Mouse (Mus musculus) intestine, postnatal 0 days (tissue): ENCODE measurements at regions not wholly inside any gene's neighbourhood (a gene's known extent, or its start where the extent isn't known, plus 50 kb on each side); places are given as distances from the start of the nearest gene placed in this dataset.

Experiments used
- ATAC-seq: fragments of 200-750 bp; cut with Nextera tagmentation; 2 replicates; pipeline ENCODE4 v1.8.0; 2017; ENCODE audit warnings: mild to moderate bottlenecking, moderate TSS enrichment, moderate library complexity
- H3K27ac ChIP-seq: fragments of 300-500 bp; sonication (generic); 2 replicates; pipeline ENCODE4 v1.5.1; 2014; ENCODE audit warnings: mild to moderate bottlenecking, low read depth, low read length, moderate library complexity
- H3K27me3 ChIP-seq: fragments of 300-500 bp; sonication (generic); replicated peaks from 2 replicates; pipeline ENCODE4 v1.6.1; 2014; ENCODE audit warnings: low read length, mixed read lengths; ENCODE audit not compliant: control insufficient read depth, insufficient read depth
- H3K36me3 ChIP-seq: fragments of 300-500 bp; sonication (generic); 2 replicates; pipeline ENCODE4 v1.6.1; 2014; ENCODE audit warnings: mild to moderate bottlenecking, moderate library complexity; ENCODE audit not compliant: control insufficient read depth, insufficient read depth
- H3K4me1 ChIP-seq: fragments of 300-500 bp; sonication (generic); replicated peaks from 2 replicates; pipeline ENCODE4 v1.6.1; 2014; ENCODE audit warnings: antibody characterized with exemption, low read length, mixed read lengths; ENCODE audit not compliant: control insufficient read depth, insufficient read depth
- H3K4me2 ChIP-seq: fragments of 300-500 bp; sonication (generic); replicated peaks from 2 replicates; pipeline ENCODE4 v1.6.1; 2014; ENCODE audit warnings: low read depth, mild to moderate bottlenecking, moderate library complexity
- H3K4me3 ChIP-seq: fragments of 300-500 bp; sonication (generic); 2 replicates; pipeline ENCODE4 v1.5.1; 2014; ENCODE audit warnings: low read depth, low read length
- H3K9ac ChIP-seq: fragments of 300-500 bp; sonication (generic); 2 replicates; pipeline ENCODE4 v1.6.1; 2014; ENCODE audit warnings: mild to moderate bottlenecking, low read depth, low read length
- H3K9me3 ChIP-seq: fragments of 300-500 bp; sonication (generic); 2 replicates; pipeline ENCODE4 v1.6.1; 2016; ENCODE audit warnings: mixed run types; ENCODE audit not compliant: control insufficient read depth
- CTCF ChIP-seq: sonication (generic); IDR thresholded peaks from 2 replicates; pipeline ENCODE4 v1.5.1; 2016; ENCODE audit warnings: low read depth, mild to moderate bottlenecking, control low read depth, antibody characterized with exemption, moderate library complexity
- WGBS: fragments of 180-500 bp; shearing (Covaris S2); extraction: QIAGEN DNeasy Blood & Tissue Kit; methylation state at CpG from one replicate; pipeline ENCODE4 v1.1.7; 2014; 5-methylcytosine and 5-hydroxymethylcytosine counted together

DNA sequence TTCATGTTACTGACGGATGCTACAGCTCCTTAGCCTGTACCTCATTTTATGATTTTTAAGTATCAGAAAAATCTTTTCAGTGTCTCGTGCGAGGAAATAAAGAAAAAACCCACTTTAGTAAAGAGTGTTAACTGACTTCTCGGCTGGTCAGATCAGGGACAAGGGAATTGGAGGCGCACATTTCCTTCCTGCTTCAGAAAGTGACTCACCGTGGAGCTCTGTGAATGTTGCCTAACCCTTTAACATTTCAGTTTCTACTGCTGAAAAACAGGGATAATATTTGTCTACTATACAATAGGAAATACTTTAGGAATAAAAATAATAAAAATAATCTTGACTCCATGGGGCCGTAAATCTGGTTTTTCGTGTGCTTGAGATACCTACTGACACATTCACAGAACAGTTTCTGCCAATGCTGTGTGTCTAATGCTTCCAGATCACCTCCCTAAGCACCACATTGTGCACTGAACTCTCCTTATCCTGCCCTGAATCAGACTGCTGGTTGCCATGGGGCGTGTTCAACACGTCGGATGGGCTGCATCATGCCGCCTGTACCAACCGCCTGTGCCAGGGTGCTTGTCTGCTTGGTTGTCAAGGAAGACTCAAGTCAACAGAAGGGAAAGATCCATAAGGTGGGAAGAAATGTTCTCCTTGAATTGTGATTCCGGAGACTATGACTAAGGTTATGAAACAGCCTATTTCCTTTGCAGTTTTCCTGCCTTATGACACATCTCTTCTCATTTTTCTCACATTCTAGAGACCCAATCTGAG lies 246.3 kb downstream of the Ikzf2 start:
- 85% methylated on average over 14 of the region's 14 CpGs for WGBS
- TF ChIP-seq CTCF, result no peak
- Histone ChIP-seq H3K36me3 (no peaks in the 10 kb centered on the region), H3K9ac (no peak overlapping the region), H3K27me3 (no peaks in the 10 kb centered on the region), H3K9me3 (no peaks in the 10 kb centered on the region), H3K4me2 (no peak overlapping the region), H3K27ac (no peak overlapping the region), H3K4me3 (no peak overlapping the region), H3K4me1 (no peaks in the 10 kb centered on the region)
- no peak for ATAC-seq

DNA sequence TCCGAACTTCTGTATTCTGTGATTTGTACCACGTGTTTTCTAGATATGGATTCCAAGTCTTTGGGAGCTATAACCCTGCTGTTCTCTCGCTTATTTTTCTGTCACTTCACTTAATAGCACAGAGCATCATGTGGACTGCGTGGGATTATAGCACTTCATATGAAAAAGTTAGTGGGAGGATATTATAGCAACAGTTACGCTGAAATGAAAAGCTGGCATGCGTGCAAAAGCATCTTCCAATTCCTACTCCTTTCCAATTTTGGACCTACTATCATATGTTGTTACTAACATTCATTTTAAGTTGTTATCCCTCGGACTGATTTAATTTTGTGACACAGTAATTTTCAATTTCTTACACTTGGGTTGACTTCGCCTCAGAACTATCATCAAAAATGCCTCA lies 250.0 kb downstream of the Ikzf2 start:
- Histone ChIP-seq H3K9ac (no peak overlapping the region), H3K36me3 (no peaks in the 10 kb centered on the region), H3K4me2 (no peak overlapping the region), H3K27ac (no peak overlapping the region), H3K9me3 (no peaks in the 10 kb centered on the region), H3K4me1 (no peaks in the 10 kb centered on the region), H3K4me3 (no peak overlapping the region), H3K27me3 (no peaks in the 10 kb centered on the region)
- TF ChIP-seq CTCF, result no peak
- ATAC-seq, result no peak
- 89% methylated on average over 8 of the region's 8 CpGs for WGBS

DNA sequence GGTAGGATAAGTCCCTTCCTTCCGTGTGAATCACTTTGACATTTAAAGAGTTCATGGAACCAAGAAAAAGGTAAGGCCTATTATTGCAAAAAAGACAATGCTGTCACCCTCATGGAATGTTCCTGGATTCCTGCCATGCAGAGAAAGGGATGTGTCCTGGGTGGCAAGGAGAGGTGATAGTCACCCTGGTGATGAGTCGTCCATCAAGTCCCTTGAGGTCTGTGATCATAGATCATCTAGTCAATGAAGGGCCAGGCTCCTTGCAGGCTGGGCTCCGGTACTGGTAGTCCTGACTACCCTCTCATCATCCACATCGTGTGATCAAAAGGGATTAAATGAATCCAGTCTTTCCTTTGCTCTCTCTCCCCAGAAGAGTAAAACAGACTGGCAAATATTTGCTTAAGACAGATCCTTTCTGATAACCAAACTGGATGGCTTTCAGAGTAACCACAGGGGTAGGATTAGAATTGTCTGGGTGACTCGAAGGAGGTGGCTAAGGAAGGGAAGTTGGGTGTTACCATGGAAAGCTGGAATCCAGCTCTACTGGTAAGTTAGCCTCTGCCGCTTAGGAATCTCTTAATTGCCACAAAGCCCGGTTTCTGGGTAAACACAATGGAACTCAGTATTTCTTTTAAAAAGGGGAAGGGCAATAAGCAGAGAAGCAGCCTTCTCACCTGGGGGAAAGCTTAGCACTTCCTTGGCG lies 253.2 kb downstream of the Ikzf2 start:
- 26% methylated on average over 8 of the region's 8 CpGs for WGBS
- Histone ChIP-seq H3K4me2 (no peak overlapping the region), H3K4me1 (no peaks in the 10 kb centered on the region), H3K9me3 (no peaks in the 10 kb centered on the region), H3K4me3 (no peak overlapping the region), H3K27ac (no peak overlapping the region), H3K27me3 (no peaks in the 10 kb centered on the region), H3K36me3 (no peaks in the 10 kb centered on the region), H3K9ac (no peak overlapping the region)
- ATAC-seq, result no peak
- TF ChIP-seq CTCF, result no peak

DNA sequence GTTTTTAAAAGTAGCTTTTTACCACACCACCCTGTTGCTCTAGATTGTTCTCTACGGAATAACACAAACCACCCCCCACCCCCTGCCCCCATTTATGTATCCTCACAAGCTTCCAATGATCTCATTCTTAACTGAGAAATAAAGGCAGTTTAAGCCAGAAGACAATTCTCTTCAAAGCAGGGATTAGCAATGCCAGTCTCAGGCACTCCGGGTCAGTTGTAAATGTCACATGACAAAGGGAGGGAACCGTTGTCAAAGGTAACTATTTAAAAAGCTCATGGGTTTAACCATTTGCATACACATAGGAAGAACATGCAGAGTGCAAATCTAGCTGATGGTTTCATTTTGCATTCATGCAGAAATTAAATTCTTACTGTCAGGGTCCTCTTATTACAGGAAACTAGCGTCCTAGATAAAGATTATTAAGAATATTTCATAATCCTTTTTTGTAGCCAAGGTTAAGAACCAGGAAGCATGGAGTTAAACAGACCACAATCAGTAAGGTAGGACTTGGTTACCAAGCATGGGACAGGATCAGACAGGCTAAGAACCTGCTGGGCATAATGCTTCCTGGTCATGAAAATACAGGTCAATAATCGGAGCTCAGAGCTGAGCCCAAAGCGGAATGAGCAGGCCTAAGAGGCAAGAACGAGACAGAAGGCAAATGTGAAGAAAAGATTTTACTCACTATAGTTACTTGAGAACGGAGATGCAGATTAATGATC lies 256.2 kb downstream of the Ikzf2 start:
- no peaks in the 10 kb centered on the region for H3K36me3 ChIP-seq

DNA sequence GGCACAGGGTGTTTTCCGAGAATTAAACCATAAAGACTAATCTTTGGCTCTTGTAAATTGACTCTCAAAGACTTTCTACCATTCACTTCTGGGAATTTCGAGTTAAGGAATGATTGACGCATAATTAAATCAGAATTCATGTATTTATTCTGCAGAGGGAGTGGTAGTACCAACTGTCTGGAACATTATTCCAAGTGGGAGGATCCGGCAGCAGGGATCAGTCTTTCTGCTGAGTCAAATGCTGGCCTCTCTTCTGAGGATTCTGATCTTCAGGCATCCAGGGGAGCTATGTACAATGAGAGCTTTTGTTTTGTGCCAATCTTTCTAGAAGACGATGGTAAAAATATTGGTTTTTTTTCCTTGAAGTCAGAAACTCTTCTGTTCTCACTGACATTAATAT lies 257.4 kb downstream of the Ikzf2 start:
- no peak for ATAC-seq
- H3K4me3 ChIP-seq, result no peak overlapping the region

More for the DNA sequence above, 256.2 kb downstream of the Ikzf2 start:
- 41% methylated on average over 8 of the region's 8 CpGs for WGBS
- Histone ChIP-seq H3K27ac (no peak overlapping the region), H3K4me1 (no peaks in the 10 kb centered on the region), H3K4me2 (no peak overlapping the region), H3K4me3 (no peak overlapping the region), H3K27me3 (no peaks in the 10 kb centered on the region), H3K9me3 (no peaks in the 10 kb centered on the region), H3K9ac (no peak overlapping the region)
- ATAC-seq, result peak; percentile 66; the same call in 1 of the 2 replicates
- no peak for TF ChIP-seq CTCF

DNA sequence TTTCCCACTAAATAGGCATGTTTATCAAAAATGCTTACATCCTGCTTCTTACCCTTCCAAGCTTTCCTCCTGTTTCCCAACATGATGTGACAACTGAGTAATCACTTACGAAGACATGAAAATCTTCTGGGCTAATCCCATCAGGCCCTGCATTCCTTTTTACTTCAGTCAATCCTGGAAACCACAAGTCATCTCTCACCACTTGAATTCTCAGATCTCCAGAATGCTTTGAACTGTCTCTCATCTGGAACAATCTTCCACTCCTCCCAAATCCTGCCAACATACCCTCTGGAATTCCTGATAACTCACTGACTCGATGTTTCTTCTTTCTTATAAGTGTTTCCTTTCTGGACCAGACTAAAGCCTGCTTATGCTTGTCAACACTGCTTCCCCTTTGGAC lies 289.4 kb downstream of the Ikzf2 start:
- no peak for TF ChIP-seq CTCF
- Histone ChIP-seq H3K27ac (no peak overlapping the region), H3K9me3 (no peaks in the 10 kb centered on the region), H3K4me2 (no peak overlapping the region), H3K4me3 (no peak overlapping the region), H3K36me3 (no peaks in the 10 kb centered on the region), H3K9ac (no peak overlapping the region), H3K27me3 (no peaks in the 10 kb centered on the region), H3K4me1 (no peaks in the 10 kb centered on the region)
- ATAC-seq, result no peak
- 91% methylated on average over 2 of the region's 2 CpGs for WGBS

More for the DNA sequence above, 257.4 kb downstream of the Ikzf2 start:
- H3K27me3 ChIP-seq, result no peaks in the 10 kb centered on the region
- no peak for TF ChIP-seq CTCF
- no peaks in the 10 kb centered on the region for H3K9me3 ChIP-seq
- H3K36me3 ChIP-seq, result no peaks in the 10 kb centered on the region
- H3K27ac ChIP-seq, result no peak overlapping the region
- H3K4me1 ChIP-seq, result no peaks in the 10 kb centered on the region
- 71% methylated on average over 5 of the region's 5 CpGs for WGBS
- no peak overlapping the region for H3K9ac ChIP-seq
- H3K4me2 ChIP-seq, result no peak overlapping the region
